Mouse (Mus musculus): ENCODE results near the gene Gcfc2.

Gcfc2 gene

DNA sequence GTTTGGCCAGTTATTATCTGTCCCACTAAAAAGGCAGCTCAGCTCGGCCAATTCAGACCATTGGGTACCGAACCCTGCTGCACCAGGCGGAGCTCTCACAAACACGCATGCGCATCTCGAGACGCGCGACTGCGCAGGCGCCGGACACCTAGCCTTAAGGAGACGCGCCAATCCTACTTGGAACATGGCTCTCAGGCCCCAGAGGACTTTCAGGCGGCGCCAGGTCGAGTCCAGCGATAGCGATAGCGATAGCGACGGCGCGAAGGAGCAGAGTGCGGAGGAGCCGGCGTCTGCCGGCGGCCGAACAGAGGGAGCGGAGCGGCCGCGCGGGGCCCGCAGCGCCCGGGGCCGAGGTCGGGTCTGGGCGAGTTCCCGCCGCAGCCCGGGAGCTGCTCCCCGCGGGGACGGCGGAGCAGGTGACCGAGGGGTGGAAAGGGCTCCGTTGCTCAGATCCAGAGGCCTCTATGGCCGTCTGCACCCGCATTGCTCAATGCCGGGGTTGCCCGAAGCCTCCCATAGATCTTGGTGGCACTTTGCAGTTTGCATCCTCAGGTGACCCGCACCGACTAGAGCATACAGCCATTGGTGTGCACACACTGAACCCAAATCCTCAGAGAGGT lies at the start of gene Gcfc2:
Gene Gcfc2, plus strand, starts transcription at position 147 of the 620 bp plus-strand sequence.
- DNase-seq (ENCODE audit: low read depth, low spot score), result peak; percentile 96

DNA sequence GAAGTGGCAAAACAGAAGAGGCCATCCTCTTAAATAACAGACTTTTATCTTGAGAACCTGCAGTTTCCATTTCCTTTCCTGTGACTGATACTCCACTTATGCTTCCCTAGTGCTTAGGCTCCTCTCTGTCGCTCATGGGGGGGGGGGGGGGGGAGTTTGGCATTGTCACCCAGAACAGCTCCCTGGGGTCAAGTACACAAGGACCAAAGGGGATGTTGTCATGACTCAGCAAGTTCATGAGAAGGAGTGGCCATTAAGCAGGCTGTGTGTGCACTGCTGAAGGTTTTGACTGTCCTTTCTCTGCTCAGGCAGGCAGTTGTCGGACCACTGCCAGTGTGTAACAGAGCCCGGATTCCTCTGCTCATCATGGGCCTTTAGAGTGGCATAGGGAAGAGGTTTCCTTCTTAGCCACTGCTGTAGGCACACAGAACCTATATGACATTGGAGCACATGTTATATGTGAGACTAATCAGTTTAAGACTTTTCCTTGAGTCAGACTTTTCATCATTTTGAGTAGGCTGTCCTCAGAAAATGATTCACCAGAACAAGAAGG lies 27.7 kb upstream of the Gcfc2 start:
- DNase-seq (ENCODE audit: low read depth, low spot score), result no peak

DNA sequence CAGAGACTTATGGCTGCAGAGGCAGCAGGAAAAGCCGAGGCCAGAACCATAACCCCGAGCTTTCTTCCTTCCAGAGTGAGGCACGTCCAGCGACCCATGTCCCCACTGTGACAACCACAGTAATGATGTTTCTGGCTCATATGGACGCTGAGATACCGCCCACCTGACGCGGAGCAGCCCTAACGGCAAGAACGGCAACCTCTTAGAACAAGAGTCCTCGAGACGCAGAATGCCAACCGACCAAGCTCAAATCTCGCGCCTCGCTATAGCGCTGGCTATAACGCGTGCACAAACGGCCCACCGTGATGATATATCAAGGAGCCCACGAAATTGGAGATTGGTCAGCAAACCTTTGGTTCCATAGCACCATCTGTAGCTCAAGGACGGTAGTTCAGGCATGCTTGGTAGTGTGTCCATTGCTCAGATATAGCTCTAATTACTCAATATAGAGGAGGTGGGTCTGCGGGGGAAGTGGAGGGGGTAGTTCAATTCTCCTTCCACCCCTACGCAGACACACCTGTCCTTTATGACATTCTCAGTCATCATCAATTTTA lies 13.1 kb upstream of the Gcfc2 start:
- DNase-seq (ENCODE audit: low read depth, low spot score), result no peak

DNA sequence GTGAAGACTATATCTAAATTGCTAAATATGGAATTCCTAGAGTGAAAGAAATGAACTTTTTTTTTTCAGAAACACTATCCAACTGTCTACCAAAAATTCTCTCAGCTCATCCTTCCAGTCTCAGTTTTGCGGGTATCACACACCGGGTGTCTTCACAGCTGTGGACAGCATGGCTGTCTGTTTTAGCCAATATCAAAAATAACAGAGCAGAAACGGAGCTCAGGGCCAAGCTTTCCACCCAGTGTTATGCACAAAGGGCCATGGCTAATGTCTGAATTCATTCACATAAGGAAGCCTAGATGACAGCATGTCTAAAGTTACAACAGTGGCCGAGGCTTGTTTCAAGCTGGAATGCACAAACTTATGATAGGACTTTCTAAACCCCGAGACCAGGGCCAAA lies 12.2 kb upstream of the Gcfc2 start:
- DNase-seq (ENCODE audit: low read depth, low spot score), result no peak

DNA sequence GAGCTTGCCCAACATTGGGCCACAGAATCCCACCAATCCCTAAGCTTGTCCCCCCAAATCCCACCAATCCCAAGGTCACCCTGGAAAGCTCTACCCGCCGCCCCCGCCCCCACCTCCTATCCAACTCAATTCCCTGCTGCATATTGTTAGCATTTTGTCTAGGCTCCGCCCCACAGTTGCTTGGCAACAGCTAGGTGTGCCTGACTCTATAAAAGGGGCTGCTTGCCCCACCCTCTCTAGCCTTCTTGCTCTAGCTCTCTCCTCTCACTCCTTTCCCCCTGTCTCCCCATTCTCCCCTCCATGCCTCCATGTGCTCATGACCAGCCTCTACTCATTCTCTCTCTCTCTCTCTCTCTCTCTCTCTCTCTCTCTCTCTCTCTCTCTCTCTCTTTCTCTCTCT lies 11.8 kb upstream of the Gcfc2 start:
- no peak for DNase-seq (ENCODE audit: low read depth, low spot score)

DNA sequence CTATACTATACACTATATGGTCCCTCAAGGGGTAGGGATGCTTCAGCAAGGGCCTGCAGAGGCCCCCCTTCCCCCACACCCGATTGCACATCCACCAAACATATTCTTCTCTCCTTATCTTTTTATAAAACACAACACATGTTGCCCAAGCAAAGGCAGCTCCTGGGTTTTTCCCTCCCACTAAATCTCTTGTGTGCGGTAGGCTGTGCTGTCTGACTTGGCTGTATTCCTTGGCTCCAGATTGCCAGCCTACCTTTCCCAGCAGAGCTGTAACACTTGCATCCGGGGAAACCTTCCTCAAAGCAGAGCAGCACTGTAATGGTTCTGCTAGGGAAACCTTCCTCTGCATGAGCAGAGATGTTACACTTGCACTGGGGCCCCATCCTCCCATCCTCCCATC lies 11.3 kb upstream of the Gcfc2 start:
- DNase-seq (ENCODE audit: low read depth, low spot score), result no peak

DNA sequence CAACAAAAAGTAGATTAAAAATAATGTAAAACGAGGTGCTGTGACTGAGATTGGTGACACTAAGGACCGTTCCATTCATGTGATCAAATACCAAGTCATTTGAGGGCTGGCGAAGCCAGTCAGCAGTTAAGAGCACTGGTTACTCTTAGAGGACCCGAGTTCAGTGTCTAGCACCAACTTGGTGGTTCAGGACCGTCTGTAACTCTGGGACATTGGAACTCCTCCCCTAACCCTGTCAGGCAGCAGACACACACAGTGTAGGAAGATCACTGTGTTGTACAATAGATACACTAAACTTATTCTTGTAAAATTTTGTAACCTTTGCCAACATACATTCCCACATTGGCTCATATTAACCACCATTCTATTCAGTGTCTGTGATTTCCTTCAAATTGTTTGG lies 835 bp downstream of the Gcfc2 start:
- DNase-seq (ENCODE audit: low read depth, low spot score), result no peak

DNA sequence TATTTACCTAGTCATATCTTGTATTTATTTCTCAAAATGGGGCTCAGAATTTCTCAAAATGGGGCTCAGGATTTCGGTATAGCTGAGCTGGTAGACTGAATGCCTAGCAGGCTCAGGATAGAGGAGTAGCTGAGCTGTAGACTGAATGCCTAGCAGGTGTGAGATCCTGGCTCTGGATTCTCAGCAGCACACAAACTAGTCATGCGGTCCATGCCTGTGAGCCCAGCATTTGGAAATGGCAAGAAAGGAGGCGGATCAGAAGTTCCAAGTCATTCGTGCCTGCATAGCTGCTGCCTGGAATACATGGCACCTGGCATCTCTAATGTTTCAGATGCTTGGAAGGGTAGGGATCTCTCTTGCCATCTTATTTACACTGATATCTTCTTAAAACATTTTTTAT lies 5.9 kb downstream of the Gcfc2 start:
- no peak for DNase-seq (ENCODE audit: low read depth, low spot score)

DNA sequence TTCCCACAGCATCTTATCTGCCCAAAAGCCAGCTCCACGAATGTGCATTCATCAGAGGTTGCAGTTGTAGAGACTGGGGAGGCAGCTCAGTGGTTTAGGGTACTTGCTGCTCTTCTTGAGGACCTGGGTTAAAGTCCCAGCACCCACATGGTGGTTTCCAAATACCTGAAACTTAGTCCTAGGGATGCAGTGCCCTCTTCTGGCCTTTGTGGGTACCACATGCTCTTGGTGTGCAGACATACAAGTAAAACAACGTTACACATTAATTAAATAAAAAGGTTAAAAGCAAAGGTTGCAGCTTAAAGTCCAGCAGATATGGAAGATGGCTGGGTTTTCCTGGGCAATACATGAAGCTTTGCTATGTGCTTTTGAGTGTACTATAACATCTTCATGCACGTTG lies 9.8 kb downstream of the Gcfc2 start:
- DNase-seq (ENCODE audit: low read depth, low spot score), result no peak

DNA sequence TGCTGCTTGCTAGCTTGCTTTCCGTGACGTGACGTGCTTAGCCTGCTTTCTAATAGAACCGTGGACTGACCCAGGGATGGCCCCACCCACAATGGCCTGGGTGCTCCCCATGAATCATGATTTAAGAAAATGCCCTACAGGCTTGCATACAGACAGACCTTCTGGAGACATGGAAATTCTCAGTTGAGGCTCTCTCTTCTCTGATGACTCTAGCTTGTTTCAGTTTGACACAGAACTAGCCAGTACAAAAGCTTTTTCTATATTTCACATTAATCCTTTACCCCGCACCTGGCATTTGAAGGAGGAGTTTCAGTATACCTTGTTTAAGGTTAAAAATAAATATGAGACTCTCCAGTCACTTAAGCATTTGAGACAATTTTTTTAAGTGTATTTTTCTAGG lies 18.2 kb downstream of the Gcfc2 start:
- no peak for DNase-seq (ENCODE audit: low read depth, low spot score)

DNA sequence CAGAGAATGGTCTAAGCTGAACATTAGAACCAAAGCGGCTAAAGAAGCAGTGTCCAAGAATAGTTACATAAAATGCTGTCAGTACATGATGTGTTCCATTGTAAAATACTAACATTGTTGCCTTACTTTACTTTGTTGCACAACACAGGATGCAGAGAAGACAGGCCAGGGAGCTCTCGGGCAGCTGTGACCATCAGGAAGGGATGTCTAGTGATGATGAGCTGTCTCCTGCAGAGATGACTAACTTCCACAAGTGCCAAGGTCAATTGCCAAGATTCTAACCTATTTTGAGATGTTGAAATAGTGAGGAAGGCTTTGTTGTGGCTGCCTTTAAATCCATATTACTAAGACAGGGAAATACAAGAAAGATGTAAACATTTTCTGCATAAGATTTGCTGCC lies 19.8 kb downstream of the Gcfc2 start:
- DNase-seq (ENCODE audit: low read depth, low spot score), result no peak

DNA sequence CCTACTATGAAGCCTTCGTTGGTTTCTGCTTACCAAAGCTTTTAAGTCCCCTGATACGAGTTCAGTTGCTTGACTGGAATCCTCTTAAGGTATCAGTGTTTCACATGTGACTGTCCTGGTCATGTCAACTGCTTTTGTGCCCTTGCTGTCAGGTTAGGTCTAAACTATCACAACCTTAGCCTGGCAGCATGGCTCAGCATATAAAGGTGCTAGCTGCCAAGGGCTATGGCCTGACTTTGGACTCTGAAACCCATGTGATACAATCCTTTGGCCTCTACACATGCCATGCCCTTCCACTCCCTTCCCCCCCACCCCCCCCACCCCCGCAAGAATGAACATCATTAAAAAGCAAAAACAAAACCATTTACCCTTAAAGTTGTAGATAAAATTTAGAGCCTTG lies 21.0 kb downstream of the Gcfc2 start:
- DNase-seq (ENCODE audit: low read depth, low spot score), result no peak

DNA sequence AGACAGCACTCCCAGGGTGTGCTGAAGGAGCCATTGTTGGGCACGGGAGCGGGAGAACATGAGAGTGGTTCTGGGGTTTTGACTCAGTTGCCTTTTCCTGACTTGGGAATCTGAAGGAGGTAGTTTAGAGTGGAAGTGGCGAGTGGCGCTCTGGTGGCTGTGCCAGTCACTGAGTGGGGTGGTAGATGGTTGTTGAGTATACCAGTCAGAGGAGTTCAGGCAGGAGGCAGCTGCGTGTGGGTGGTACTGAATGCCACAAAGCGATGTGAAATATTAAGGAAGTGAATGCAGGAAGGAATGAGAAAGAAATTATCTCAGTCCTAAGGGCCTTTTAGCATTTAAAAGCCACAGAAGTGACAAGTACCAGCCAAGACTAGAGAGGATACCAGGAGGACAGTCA lies 23.4 kb downstream of the Gcfc2 start:
- DNase-seq (ENCODE audit: low read depth, low spot score), result no peak

DNA sequence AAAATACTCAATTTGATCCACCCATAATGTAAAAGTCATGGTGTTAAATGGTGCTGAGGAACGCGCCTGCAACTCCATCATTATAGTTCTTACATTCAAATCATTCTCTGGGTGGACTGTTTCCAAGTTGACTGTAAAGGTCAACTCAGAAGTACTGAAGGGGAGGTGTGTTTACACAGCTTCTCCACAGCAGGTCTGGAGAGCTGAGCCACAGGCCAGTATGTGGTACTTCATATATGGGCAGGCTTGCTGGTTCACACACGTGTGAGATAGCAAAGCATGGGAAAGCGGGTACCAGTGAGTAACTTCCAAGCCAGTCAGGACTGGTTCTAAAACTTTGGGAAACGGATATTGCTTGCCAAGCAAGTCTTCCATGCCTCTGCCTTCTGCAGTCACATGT lies 31.7 kb downstream of the Gcfc2 start:
- DNase-seq (ENCODE audit: low read depth, low spot score), result no peak

DNA sequence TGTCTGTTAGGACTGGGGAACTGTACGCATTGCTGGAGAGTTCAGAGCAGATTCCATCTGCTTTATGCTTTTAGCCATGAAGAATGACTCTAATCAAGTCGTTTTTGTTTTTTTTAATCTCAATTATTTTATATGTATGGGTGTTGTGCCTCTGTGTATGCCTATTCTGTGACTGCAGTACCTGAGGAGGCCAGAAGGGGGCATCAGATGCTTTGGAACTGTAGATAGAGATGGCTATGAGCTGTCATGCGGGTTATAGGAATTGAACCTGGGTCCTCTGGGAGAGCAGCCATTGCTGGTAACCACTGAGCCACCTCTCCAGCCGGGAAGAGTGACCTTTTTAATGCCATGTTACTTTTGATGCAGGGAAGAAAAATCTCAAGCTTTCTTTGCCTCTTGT lies 32.9 kb downstream of the Gcfc2 start:
- DNase-seq (ENCODE audit: low read depth, low spot score), result peak; percentile 40

DNA sequence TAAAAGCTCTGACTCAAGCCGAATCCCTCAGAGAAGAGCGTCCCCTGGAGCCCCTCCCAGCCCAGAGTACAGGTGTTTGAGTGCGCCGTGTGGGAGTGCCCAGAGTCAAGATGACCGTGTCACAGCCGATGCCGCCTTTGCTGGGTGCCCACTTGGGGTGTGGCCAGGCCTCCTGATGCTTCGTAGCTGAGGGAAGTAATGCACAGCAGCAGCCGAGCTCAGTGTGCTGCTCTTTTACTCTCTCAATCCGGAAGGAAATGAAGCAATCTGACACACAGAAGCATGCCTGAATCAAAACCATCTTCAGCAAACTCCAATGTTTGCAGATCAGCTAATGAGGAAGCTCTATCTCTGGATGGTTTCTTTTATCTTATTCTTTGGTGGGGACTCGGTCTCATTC lies 34.5 kb downstream of the Gcfc2 start:
- no peak for DNase-seq (ENCODE audit: low read depth, low spot score)

DNA sequence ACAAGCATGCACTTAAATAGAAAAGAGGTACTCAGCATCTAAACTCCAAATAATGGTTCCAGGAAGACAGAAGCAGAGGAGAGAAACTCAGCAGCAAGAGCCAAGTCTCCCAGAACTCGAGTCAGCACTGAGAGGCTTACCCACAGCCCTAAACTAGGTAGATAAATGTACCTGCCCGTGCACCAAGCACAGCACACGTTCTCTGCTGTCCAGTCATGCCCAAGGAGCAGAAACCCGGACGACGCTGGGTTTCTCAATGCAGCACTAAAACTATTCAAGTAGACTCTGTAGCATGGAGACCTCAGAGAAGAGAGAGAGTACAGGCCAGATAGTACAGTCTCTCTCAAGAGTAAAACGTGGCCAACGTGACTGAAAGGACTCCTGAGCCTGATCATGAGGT lies 36.4 kb downstream of the Gcfc2 start:
- DNase-seq (ENCODE audit: low read depth, low spot score), result no peak

DNA sequence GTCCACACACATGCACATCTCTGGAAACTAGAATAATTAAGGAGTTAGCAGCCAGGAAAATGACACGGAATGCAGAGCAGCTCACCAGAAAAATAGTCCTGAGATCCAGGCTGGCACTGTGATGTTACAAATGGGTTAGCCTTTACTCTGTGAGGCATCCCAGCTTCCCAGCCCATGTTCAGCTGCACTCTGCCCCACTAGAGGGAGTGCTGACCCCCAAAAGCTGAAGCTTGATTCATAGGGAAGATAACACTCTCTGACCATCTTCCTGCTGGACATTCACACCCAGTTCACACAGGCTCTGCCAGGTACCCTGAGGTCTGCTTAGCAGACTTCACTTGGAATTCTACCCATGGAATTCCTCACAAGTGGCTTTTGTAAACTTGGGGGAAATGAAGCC lies 36.8 kb downstream of the Gcfc2 start:
- no peak for DNase-seq (ENCODE audit: low read depth, low spot score)

DNA sequence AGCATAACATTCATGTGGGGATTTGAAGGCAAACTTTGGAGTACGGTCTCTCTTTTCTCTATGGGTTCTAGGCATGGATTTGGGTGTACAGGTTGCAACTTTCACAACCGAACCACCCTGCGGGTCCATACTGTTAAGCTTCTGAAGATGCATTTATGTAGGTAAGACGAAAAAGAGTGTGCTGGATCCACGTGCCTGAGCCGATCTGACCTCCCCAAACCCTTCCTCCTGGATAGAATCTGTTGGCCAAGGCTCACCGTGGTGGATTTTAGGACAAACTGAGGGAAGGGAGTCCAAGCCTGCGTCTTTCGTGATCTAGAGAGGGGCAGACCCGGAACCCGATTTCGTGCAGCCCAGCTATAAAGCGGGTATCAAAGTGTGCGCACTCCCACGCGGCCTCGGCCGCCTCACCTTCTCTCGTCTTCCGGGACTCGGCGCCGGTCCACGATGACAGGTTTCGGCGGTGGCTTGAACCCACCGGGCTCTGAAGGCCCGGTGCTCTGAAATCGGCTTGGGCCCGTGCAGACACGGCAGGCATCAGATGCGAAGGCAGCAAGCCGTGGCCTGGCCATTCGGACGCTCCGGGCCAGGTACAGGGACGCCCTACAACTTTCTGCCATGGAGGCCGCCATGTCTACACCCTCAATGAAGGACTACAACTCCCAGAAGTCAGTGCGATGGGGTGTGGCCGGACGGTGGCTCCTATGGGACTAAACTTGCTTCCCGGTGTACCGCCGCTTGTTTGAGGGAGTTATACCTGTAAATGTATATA lies 42.0 kb downstream of the Gcfc2 start, which contains the start of gene Mrpl19:
Gene Mrpl19, minus strand, starts transcription at position 663 of the 772 bp plus-strand sequence.
- peak; percentile 85 for DNase-seq (ENCODE audit: low read depth, low spot score)

DNA sequence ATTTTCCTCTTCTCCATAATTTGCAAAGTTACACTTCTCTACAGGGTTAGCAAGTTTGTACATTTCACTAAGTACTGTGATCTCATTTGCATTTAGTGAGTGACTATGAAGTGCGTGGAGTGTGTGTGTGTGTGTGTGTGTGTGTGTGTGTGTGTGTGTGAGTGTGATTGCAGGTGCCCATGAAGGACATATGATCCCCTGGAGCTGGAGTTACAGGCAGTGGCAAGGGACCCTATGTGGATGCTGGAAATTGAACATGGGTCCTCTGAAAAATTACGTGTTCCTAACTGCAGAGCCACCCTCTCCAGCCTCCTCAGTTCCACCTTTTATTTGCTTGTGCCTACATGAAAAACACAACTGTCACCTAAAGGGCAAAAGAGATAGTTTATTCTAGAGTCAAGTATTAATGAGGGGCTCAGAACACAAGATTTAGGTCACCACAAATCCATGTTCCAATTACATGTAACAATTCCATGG lies 42.6 kb downstream of the Gcfc2 start:
- DNase-seq (ENCODE audit: low read depth, low spot score), result no peak

DNA sequence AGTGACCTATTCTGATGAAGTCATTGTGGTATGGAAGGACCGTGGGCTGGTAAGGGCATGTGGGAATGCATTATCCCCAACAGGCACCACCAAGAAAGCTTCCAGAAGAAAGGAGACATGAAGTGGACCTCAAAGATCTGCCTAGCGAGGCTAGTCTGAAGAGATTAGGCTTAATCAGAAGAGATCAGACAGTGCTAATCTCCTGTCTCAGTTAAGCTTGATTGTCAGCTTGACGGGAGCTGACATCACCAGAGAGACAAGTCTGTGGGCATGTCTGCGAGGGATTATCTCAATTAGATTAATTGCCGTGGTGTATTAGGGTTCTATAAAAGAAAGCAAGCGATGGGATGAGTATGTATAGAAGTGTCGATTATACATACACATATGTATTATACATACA lies 47.7 kb downstream of the Gcfc2 start:
- no peak for DNase-seq (ENCODE audit: low read depth, low spot score)

DNA sequence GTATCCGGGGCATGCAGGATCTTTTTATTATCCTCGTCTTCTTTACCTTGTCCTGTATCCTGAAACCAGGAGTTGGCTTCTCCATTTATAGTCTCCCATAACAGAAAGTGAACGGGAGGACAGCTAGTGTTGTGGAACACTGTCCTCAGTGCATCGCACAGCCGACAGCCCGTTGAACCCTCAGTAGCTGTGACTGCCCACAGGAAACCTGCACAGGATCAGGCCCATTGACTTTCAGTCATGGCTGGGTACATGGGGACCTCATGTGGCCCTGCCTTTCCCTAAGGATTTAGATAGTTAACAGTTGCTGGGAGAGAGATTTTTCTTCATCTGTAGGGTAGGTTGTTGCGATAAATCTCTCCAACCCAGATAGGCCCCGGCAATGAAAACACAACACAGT lies 49.1 kb downstream of the Gcfc2 start:
- DNase-seq (ENCODE audit: low read depth, low spot score), result no peak

All from mesoderm, embryonic 11.5 days (tissue).